Mouse (Mus musculus): ENCODE results near the gene Cerkl. TPM values are rescaled to one million over a fixed set of nuclear protein-coding genes. Genes with fewer than 3 reads are reported as not detected.

The Cerkl gene
- polyA plus RNA-seq, 1 experiment from 2014 or later: 1.8 TPM

Other genes with a start within 250 kb of the Cerkl start
- gene Itga4, start 201.4 kb downstream of the Cerkl start, polyA plus RNA-seq (2016; fragmentation: Nextera tagmentation; extraction: Ambion mirVana): 6.9 and 7.2 TPM in 2 replicates
- gene Neurod1, start within 50 bp of the Cerkl start, polyA plus RNA-seq (2016; fragmentation: Nextera tagmentation; extraction: Ambion mirVana): 46.3 and 60.2 TPM in 2 replicates
- 9.4 and 11.5 TPM in 2 replicates for gene Itprid2, start 178.6 kb upstream of the Cerkl start, polyA plus RNA-seq (2016; fragmentation: Nextera tagmentation; extraction: Ambion mirVana)

Measured in neural tube, embryonic 12.5 days (tissue).